Mouse (Mus musculus): Measurements from ENCODE around the gene Bnc2. TPM values are rescaled to one million over a fixed set of nuclear protein-coding genes. Genes with fewer than 3 reads are reported as not detected.

Bnc2 gene
- polyA plus RNA-seq, 1 experiment: 0.88 TPM

- Histone ChIP-seq H3K4me3 (ENCODE audit: extremely low read depth, insufficient read depth, insufficient read length) (no peak overlapping the region), H3K27ac (ENCODE audit: insufficient read depth, low read length) (no peak overlapping the region), H3K4me1 (ENCODE audit: control insufficient read depth, insufficient read depth, insufficient read length) (no peaks in the 10 kb centered on the region), H3K27me3 (ENCODE audit: control insufficient read depth, insufficient read depth, low read length) (no peaks in the 10 kb centered on the region), H3K36me3 (ENCODE audit: control insufficient read depth, insufficient read depth, low read length) (no peaks in the 10 kb centered on the region)
- DNase-seq (ENCODE audit: low read depth in 1 of 2, low spot score in 2 of 2): no peak
- WGBS: 88% methylated on average over 5 of the region's 5 CpGs
- no peak for TF ChIP-seq CTCF (IDR thresholded peaks at IDR 0.05; ENCODE audit: extremely low read depth, insufficient read depth, insufficient read length, insufficient replicate concordance)
- TF ChIP-seq POLR2A (IDR thresholded peaks at IDR 0.05; ENCODE audit: low read depth, low read length): no peak
Measured at GRCm38 (mm10) chr4:84228551-84228950, 446.5 kb downstream of the Bnc2 start.

Other genes with a start within 250 kb of the Bnc2 start
- 0.60 and 0.95 TPM in 2 replicates for gene Cntln, start 209.0 kb upstream of the Bnc2 start, polyA plus RNA-seq (2012; rRNA removed)